8 mouse cellular contexts compared by ENCODE assay signal in the genomic region with DNA sequence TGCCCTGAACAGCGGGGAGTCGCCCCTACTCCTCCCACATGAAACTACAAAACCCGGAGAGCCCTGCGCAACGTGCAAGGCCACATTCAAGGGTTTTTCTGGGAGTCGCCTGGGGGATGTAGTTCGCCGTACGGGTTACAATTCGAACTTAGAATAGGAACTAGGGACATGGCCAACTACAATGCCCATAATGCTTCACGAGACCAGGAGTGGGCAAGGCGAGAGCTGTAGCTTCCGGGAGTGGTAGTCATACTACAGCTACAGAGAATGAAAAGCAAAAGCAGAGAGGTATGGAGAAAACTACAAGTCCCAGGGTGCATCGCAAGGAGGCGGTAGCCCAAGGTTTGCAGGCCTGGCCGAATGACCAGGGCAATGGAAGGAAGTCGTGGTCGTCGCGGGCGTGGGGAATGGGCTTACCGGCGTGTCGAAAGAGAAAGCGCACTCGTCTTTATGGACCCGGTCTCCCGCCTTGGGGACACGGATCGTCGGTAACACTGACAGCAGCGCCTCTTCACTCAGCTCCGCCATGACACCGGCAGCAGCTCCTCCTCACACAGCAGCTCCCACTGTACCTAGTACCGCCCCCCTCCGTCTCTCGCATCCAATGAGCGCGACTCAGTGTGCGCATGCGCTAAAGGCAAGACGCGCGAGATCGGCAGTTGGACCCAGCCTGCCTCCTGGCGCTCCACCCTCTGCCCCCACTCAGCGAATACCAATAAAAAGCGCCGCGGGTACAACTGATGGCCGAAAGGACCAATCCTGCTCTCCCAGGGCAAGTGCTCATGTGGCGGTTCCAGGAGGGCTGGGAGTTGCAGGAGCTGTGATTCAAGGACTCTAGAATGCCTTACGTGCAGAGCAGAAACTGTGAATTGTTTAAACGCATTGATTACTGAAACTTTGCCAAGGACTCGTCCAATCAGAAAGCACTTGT. TPM values are rescaled to one million over a fixed set of nuclear protein-coding genes. Genes with fewer than 3 reads are reported as not detected.
DNase-seq lines count a peak whose midpoint lies in the region; ATAC-seq lines count a peak whose summit lies in the region.

A gene (minus strand): TSS at position 617 of the 931 bp plus-strand sequence.
A gene (plus strand): TSS at position 680 of the 931 bp plus-strand sequence.

- peak within 1 kb of the TSS; percentile 91 for H3K27ac ChIP-seq in heart, embryonic 10.5 days
- peak within 1 kb of the TSS; percentile 98 for H3K27ac ChIP-seq in kidney, embryonic 15.5 days

- WGBS in heart, embryonic 10.5 days: under 1% methylated on average over 55 of the region's 55 CpGs
- WGBS in kidney, embryonic 15.5 days: under 1% methylated on average over 55 of the region's 55 CpGs

- H3K4me2 ChIP-seq in kidney, embryonic 15.5 days: peak within 1 kb of the TSS; percentile 90

- ATAC-seq in erythroblast, adult 5-6 weeks (replicated peaks; ENCODE audit: low FRiP score, poor library complexity, severe bottlenecking): peak; percentile 79
- peak; percentile 95 for ATAC-seq in kidney, embryonic 15.5 days (replicated peaks; ENCODE audit: low FRiP score)
- peak; percentile 88 for ATAC-seq in monocyte, adult 5-6 weeks (replicated peaks; ENCODE audit: insufficient number of reproducible peaks, low FRiP score, low TSS enrichment, poor library complexity, severe bottlenecking)

- peak within 1 kb of the TSS; percentile 64 for H3K9ac ChIP-seq in kidney, embryonic 15.5 days

- H3K4me1 ChIP-seq in heart, embryonic 10.5 days: peaks cover 19% of the 10 kb centered on the region
- peaks cover 32% of the 10 kb centered on the region for H3K4me1 ChIP-seq in kidney, embryonic 15.5 days

- peaks cover 60% of the 10 kb centered on the region for H3K36me3 ChIP-seq in heart, embryonic 10.5 days
- H3K36me3 ChIP-seq in kidney, embryonic 15.5 days: peaks cover 62% of the 10 kb centered on the region

- peak within 1 kb of the TSS; percentile 68 for H3K4me3 ChIP-seq in heart, embryonic 10.5 days
- H3K4me3 ChIP-seq in kidney, embryonic 15.5 days (replicated peaks): peak within 1 kb of the TSS; percentile 82

- H3K9me3 ChIP-seq in heart, embryonic 10.5 days: no peaks in the 10 kb centered on the region
- H3K9me3 ChIP-seq in kidney, embryonic 15.5 days (replicated peaks): no peaks in the 10 kb centered on the region

- no peaks in the 10 kb centered on the region for H3K27me3 ChIP-seq in heart, embryonic 10.5 days (ENCODE audit: insufficient read depth, poor library complexity, severe bottlenecking)
- no peaks in the 10 kb centered on the region for H3K27me3 ChIP-seq in kidney, embryonic 15.5 days

- peak; percentile 96 for DNase-seq in B cell, adult 2 months
- peak; percentile 100 for DNase-seq in brain, adult 2 months (ENCODE audit: low read depth, low spot score)
- DNase-seq in heart, embryonic 10.5 days (ENCODE audit: low spot score): peak; percentile 100
- peak; percentile 99 for DNase-seq in liver
- peak; percentile 98 for DNase-seq in spleen, postnatal 4 days (ENCODE audit: low spot score in 2 of 2)

RNA-seq across cellular contexts. Expression of the first gene that starts in this region (rescaled TPM):
- total RNA-seq in erythroblast, adult 5-6 weeks (2015; ENCODE audit: low replicate concordance): 10.0 and 34.6 TPM in 2 replicates
- 22.0 and 29.6 TPM in 2 replicates for total RNA-seq in erythroblast, adult 5-6 weeks (2017; ENCODE audit: low replicate concordance)
- polyA plus RNA-seq in heart, embryonic 10.5 days (2016; fragmentation: Nextera tagmentation; extraction: Ambion mirVana): 145 and 151 TPM in 2 replicates
- 149 and 175 TPM in 2 replicates for polyA plus RNA-seq in kidney, embryonic 15.5 days (2015; fragmentation: Nextera tagmentation; extraction: Ambion mirVana)
- total RNA-seq in monocyte, adult 5-6 weeks (2017): 34.6 to 45.5 TPM (median 35.5 TPM) in 3 replicates

RNA-seq across cellular contexts. Expression of the second gene that starts in this region (rescaled TPM):
- total RNA-seq in erythroblast, adult 5-6 weeks (2015; ENCODE audit: low replicate concordance): 65.8 and 68.0 TPM in 2 replicates
- total RNA-seq in erythroblast, adult 5-6 weeks (2017; ENCODE audit: low replicate concordance): 58.5 and 73.8 TPM in 2 replicates
- 150 and 179 TPM in 2 replicates for polyA plus RNA-seq in heart, embryonic 10.5 days (2016; fragmentation: Nextera tagmentation; extraction: Ambion mirVana)
- 178 and 185 TPM in 2 replicates for polyA plus RNA-seq in kidney, embryonic 15.5 days (2015; fragmentation: Nextera tagmentation; extraction: Ambion mirVana)
- 0.32 to 5.8 TPM in 2 of 3 replicates, not detected in the other for total RNA-seq in monocyte, adult 5-6 weeks (2017)

Comparison
In these comparisons a context has a peak if more than half of its experiments do, and no peak if none do; other contexts are left out.
1. Peak in every context shown above with its lines: DNase-seq, ATAC-seq, H3K4me3 ChIP-seq and H3K27ac ChIP-seq.